Mouse (Mus musculus) thymus, adult 2 months (tissue): Measurements from ENCODE around the gene Vnn3. TPM values are rescaled to one million over a fixed set of nuclear protein-coding genes. Genes with fewer than 3 reads are reported as not detected.
A peak's percentile ranks its signal among the peaks of the same experiment; 100 is the strongest.

Source experiments
- DNase-seq: peaks from one replicate; pipeline ENCODE4 v3.0.0; 2021
- H3K27ac ChIP-seq: fragments of 200-500 bp; 2 replicates; pipeline ENCODE4 v1.5.1; 2012; ENCODE audit warnings: low read length, control low read depth; ENCODE audit not compliant: control insufficient read depth, insufficient read depth
- H3K27me3 ChIP-seq: fragments of 200-500 bp; 2 replicates; pipeline ENCODE4 v1.6.1; 2012; ENCODE audit warnings: mild to moderate bottlenecking, low read length, moderate library complexity, mixed read lengths; ENCODE audit not compliant: control insufficient read depth, insufficient read depth
- H3K36me3 ChIP-seq: fragments of 200-500 bp; 2 replicates; pipeline ENCODE4 v1.6.1; 2012; ENCODE audit warnings: mild to moderate bottlenecking, low read length, moderate library complexity; ENCODE audit not compliant: control insufficient read depth, insufficient read depth
- H3K4me1 ChIP-seq: fragments of 200-500 bp; replicated peaks from 2 replicates; pipeline ENCODE4 v1.6.1; 2012; ENCODE audit warnings: low read length; ENCODE audit not compliant: control insufficient read depth, insufficient read depth
- H3K4me3 ChIP-seq: fragments of 200-500 bp; 2 replicates; pipeline ENCODE4 v1.5.1; 2012; ENCODE audit warnings: mild to moderate bottlenecking, low read length, control low read depth, moderate library complexity; ENCODE audit not compliant: control insufficient read depth, insufficient read depth
- CTCF ChIP-seq: fragments of 200-500 bp; IDR thresholded peaks from 2 replicates; pipeline ENCODE4 v1.5.1; 2012; ENCODE audit warnings: mild to moderate bottlenecking, control low read depth, low read length, moderate library complexity, borderline replicate concordance; ENCODE audit not compliant: control insufficient read depth, poor library complexity, insufficient read depth; ENCODE audit errors: extremely low read depth
- POLR2A ChIP-seq: fragments of 200-500 bp; IDR thresholded peaks from 2 replicates; pipeline ENCODE4 v1.6.1; 2012; ENCODE audit warnings: mild to moderate bottlenecking, low read length, control low read depth, moderate library complexity; ENCODE audit not compliant: control insufficient read depth, poor library complexity, insufficient read depth; ENCODE audit errors: extremely low read depth
- WGBS: fragments of 180-500 bp; shearing (Covaris S2); methylation state at CpG from one replicate; pipeline ENCODE4 v1.1.7; 2018; 5-methylcytosine and 5-hydroxymethylcytosine counted together
- polyA plus RNA-seq: library from polyadenylated mRNA; depleted of rRNA; stranded (reverse); fragments of >200 nt; gene quantifications from 2 replicates; pipeline ENCODE4 v1.2.3, GENCODE M21; 2012

Vnn3 gene
- polyA plus RNA-seq, 1 experiment: 2.0 TPM

- H3K27me3 ChIP-seq: no peaks in the 10 kb centered on the region
- TF ChIP-seq POLR2A (no peak), CTCF (no peak)
- H3K4me3 ChIP-seq: no peak overlapping the region
- H3K36me3 ChIP-seq: no peaks in the 10 kb centered on the region
- no peak overlapping the region for H3K27ac ChIP-seq
- WGBS: 96% methylated on average over 3 of the region's 3 CpGs
- no peak for DNase-seq
- no peaks in the 10 kb centered on the region for H3K4me1 ChIP-seq
Observed at GRCm38 (mm10) chr10:23838910-23839309, 12.4 kb upstream of the Vnn3 start.

- no peak for TF ChIP-seq POLR2A
- no peak for TF ChIP-seq CTCF
- H3K27ac ChIP-seq: no peak overlapping the region
- 94% methylated on average over 9 of the region's 9 CpGs for WGBS
Observed at GRCm38 (mm10) chr10:23839368-23839767, 11.9 kb upstream of the Vnn3 start.

GRCm38 (mm10) chr10:23840496-23840895, 10.8 kb upstream of the Vnn3 start:
- Histone ChIP-seq H3K27me3 (no peaks in the 10 kb centered on the region), H3K4me3 (no peak overlapping the region), H3K27ac (no peak overlapping the region), H3K36me3 (no peaks in the 10 kb centered on the region), H3K4me1 (no peaks in the 10 kb centered on the region)
- 50% methylated on average over 4 of the region's 4 CpGs for WGBS
- TF ChIP-seq CTCF: no peak
- no peak for TF ChIP-seq POLR2A
- no peak for DNase-seq

More at GRCm38 (mm10) chr10:23839368-23839767, 11.9 kb upstream of the Vnn3 start:
- Histone ChIP-seq H3K4me1 (no peaks in the 10 kb centered on the region), H3K4me3 (no peak overlapping the region), H3K27me3 (no peaks in the 10 kb centered on the region), H3K36me3 (no peaks in the 10 kb centered on the region)
- no peak for DNase-seq

DNA sequence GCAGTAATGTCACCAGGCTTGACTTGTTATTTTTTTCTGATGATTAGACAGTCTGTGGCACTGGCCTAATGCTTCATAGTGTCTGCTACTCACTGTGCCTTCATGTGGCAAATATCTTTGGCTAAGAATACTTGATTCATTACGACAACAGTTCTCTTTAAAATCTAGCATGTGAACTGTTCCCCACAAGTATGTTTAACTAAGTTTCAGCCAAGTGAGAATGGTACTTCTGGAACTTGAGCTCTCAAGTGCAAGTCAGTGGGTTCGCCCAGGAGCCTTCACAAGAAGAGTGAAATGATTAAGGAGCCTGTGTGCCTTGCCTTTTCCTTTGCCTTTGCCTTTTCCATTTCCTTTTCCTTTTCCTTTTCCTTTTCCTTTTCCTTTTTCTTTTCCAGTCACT, 834 bp downstream of the Vnn3 start:
- TF ChIP-seq POLR2A (no peak), CTCF (no peak)
- 93% methylated on average over 2 of the region's 2 CpGs for WGBS
- no peak overlapping the region for H3K4me3 ChIP-seq
- no peak for DNase-seq
- no peaks in the 10 kb centered on the region for H3K36me3 ChIP-seq
- H3K27me3 ChIP-seq: no peaks in the 10 kb centered on the region
- no peaks in the 10 kb centered on the region for H3K4me1 ChIP-seq
- H3K27ac ChIP-seq: no peak overlapping the region

GRCm38 (mm10) chr10:23864362-23865312, 13.4 kb downstream of the Vnn3 start:
- WGBS: 66% methylated on average over 9 of the region's 9 CpGs
- Histone ChIP-seq H3K27ac (no peak overlapping the region), H3K4me1 (no peaks in the 10 kb centered on the region), H3K4me3 (no peak overlapping the region), H3K36me3 (no peaks in the 10 kb centered on the region), H3K27me3 (no peaks in the 10 kb centered on the region)
- TF ChIP-seq CTCF (no peak), POLR2A (no peak)
- DNase-seq: no peak

- Histone ChIP-seq H3K4me3 (no peak overlapping the region), H3K4me1 (no peaks in the 10 kb centered on the region), H3K36me3 (no peaks in the 10 kb centered on the region), H3K27ac (no peak overlapping the region), H3K27me3 (no peaks in the 10 kb centered on the region)
- WGBS: 77% methylated on average over 6 of the region's 6 CpGs
- DNase-seq: peak; percentile 43
- TF ChIP-seq POLR2A: no peak
Observed at GRCm38 (mm10) chr10:23880695-23881094, 29.4 kb downstream of the Vnn3 start.

DNA sequence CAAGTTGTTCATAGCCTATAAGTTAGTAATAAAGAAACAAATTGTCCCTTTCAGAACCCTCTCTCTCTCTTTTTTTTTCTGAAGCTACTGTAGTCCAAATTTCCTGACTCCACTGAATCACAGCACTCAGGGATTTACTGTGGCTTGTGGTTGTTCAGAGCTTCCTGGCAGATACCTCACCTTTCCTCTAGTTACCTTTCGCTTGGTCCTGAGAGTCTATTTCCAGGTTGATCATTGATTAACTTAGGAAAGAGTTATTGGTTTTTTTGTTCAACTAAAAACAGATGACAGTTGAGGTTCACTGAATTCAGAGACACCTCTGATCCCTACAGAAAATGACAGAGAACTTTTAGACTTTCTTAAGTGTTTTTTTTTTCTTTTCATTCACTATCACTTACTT, 33.6 kb downstream of the Vnn3 start:
- Histone ChIP-seq H3K4me1 (no peaks in the 10 kb centered on the region), H3K27ac (no peak overlapping the region), H3K36me3 (no peaks in the 10 kb centered on the region), H3K4me3 (no peak overlapping the region), H3K27me3 (no peaks in the 10 kb centered on the region)
- DNase-seq: no peak
- no peak for TF ChIP-seq POLR2A
- TF ChIP-seq CTCF: no peak
- 82% methylated on average over 1 of the region's 1 CpGs for WGBS
